Mouse (Mus musculus): ENCODE measurements at regions not wholly inside any gene's neighbourhood (a gene's known extent, or its start where the extent isn't known, plus 50 kb on each side); places are given as distances from the start of the nearest gene placed in this dataset.

- Histone ChIP-seq H3K4me3 (replicated peaks) (no peak overlapping the region), H3K9me3 (no peaks in the 10 kb centered on the region), H3K4me2 (replicated peaks) (no peak overlapping the region), H3K4me1 (replicated peaks) (peaks cover 14% of the 10 kb centered on the region), H3K27ac (0 out of 2 replicates have a peak overlapping the region, but pooled peaks have one; percentile 25), H3K9ac (replicated peaks) (no peak overlapping the region), H3K27me3 (no peaks in the 10 kb centered on the region), H3K36me3 (no peaks in the 10 kb centered on the region)
- peak; percentile 95 for ATAC-seq
- WGBS, result 54% methylated on average over 12 of the region's 12 CpGs
These were observed 161.6 kb upstream of the Anxa10 start for GRCm38 (mm10) chr8:62284378-62285110.

- H3K4me2 ChIP-seq (replicated peaks), result no peak overlapping the region
- no peak for ATAC-seq
- no peak overlapping the region for H3K9ac ChIP-seq (replicated peaks)
- H3K27me3 ChIP-seq, result no peaks in the 10 kb centered on the region
- H3K4me1 ChIP-seq (replicated peaks), result no peaks in the 10 kb centered on the region
- no peak overlapping the region for H3K4me3 ChIP-seq (replicated peaks)
- H3K36me3 ChIP-seq, result no peaks in the 10 kb centered on the region
- H3K27ac ChIP-seq, result no peak overlapping the region
- WGBS, result 83% methylated on average over 6 of the region's 6 CpGs
- no peaks in the 10 kb centered on the region for H3K9me3 ChIP-seq
These were observed 127.6 kb upstream of the Anxa10 start for GRCm38 (mm10) chr8:62250551-62250950.

Data from midbrain, embryonic 13.5 days (tissue).